Mouse (Mus musculus) forebrain, embryonic 14.5 days (tissue): ENCODE data around the gene Tnfaip6. TPM values are rescaled to one million over a fixed set of nuclear protein-coding genes. Genes with fewer than 3 reads are reported as not detected.
A peak's percentile ranks its signal among the peaks of the same experiment; 100 is the strongest.
"Not testable (repeated sequence)": the region's sequence is repeated elsewhere in the genome, so short reads cannot be mapped to it uniquely, and the experiment has no call there.

Source experiments
- ATAC-seq: fragments of 200-750 bp; cut with Nextera tagmentation; 2 replicates; pipeline ENCODE4 v1.8.0; 2017; ENCODE audit warnings: mild to moderate bottlenecking, moderate library complexity
- DNase-seq: peaks from one replicate; pipeline ENCODE4 v3.0.0-alpha.2; 2015; ENCODE audit warnings: low spot score
- H3K27ac ChIP-seq: fragments of 300-500 bp; sonication (generic); 2 replicates; pipeline ENCODE4 v1.5.1; 2014; ENCODE audit warnings: low read depth, mild to moderate bottlenecking, control low read depth, low read length, moderate library complexity
- H3K27me3 ChIP-seq: fragments of 300-500 bp; sonication (generic); replicated peaks from 2 replicates; pipeline ENCODE4 v1.6.1; 2014; ENCODE audit warnings: low read length, control low read depth, mixed read lengths; ENCODE audit not compliant: control insufficient read depth, insufficient read depth
- H3K36me3 ChIP-seq: fragments of 300-500 bp; sonication (generic); 2 replicates; pipeline ENCODE4 v1.6.1; 2014; ENCODE audit warnings: low read length, control low read depth; ENCODE audit not compliant: control insufficient read depth, insufficient read depth
- H3K4me1 ChIP-seq: fragments of 300-500 bp; sonication (generic); 2 replicates; pipeline ENCODE4 v1.6.1; 2014; ENCODE audit warnings: antibody characterized with exemption, low read length, control low read depth; ENCODE audit not compliant: control insufficient read depth, insufficient read depth
- H3K4me2 ChIP-seq: fragments of 300-500 bp; sonication (generic); 2 replicates; pipeline ENCODE4 v1.6.1; 2014; ENCODE audit warnings: mild to moderate bottlenecking, control low read depth, low read length
- H3K4me3 ChIP-seq: fragments of 300-500 bp; sonication (generic); 2 replicates; pipeline ENCODE4 v1.5.1; 2014; ENCODE audit warnings: low read depth, low read length, control low read depth
- H3K9ac ChIP-seq: fragments of 300-500 bp; sonication (generic); 2 replicates; pipeline ENCODE4 v1.6.1; 2014; ENCODE audit warnings: mild to moderate bottlenecking, low read length, control low read depth, moderate library complexity
- H3K9me3 ChIP-seq: fragments of 300-500 bp; sonication (generic); replicated peaks from 2 replicates; pipeline ENCODE4 v1.6.1; 2016; ENCODE audit warnings: low read length, control low read depth, mixed read lengths; ENCODE audit not compliant: control insufficient read depth
- WGBS: fragments of 180-500 bp; shearing (Covaris S2); extraction: QIAGEN DNeasy Blood & Tissue Kit; methylation state at CpG from one replicate; pipeline ENCODE4 v1.1.7; 2014; 5-methylcytosine and 5-hydroxymethylcytosine counted together
- polyA plus RNA-seq: library from polyadenylated mRNA; unstranded; fragments of >200 nt; fragmentation: Nextera tagmentation; extraction: Ambion mirVana; gene quantifications from 2 replicates; pipeline ENCODE4 v1.2.1, GENCODE M21; 2014

Tnfaip6 gene
- 5.6 and 6.5 TPM in 2 replicates for polyA plus RNA-seq

GRCm38 (mm10) chr2:52037882-52038281 lies at the start of gene Tnfaip6:
Tnfaip6 (plus strand) TSS chr2:52038009.
- Histone ChIP-seq H3K9me3 (no peaks in the 10 kb centered on the region), H3K36me3 (no peaks in the 10 kb centered on the region), H3K27me3 (no peaks in the 10 kb centered on the region), H3K9ac (peak within 1 kb of the TSS; percentile 61), H3K4me2 (peak within 1 kb of the TSS; percentile 73), H3K27ac (no peak within 1 kb of the TSS), H3K4me1 (peaks cover 5% of the 10 kb centered on the region), H3K4me3 (peak within 1 kb of the TSS; percentile 43)
- under 1% methylated on average over 17 of the region's 17 CpGs for WGBS
- ATAC-seq (peak; percentile 74), DNase-seq (peak; percentile 79)

GRCm38 (mm10) chr2:51989559-51989958 lies 48.2 kb upstream of the Tnfaip6 start:
- H3K4me1 ChIP-seq: no peaks in the 10 kb centered on the region
- no peak overlapping the region for H3K4me2 ChIP-seq
- no peaks in the 10 kb centered on the region for H3K36me3 ChIP-seq
- DNase-seq (no peak), ATAC-seq (no peak)
- 94% methylated on average over 2 of the region's 2 CpGs for WGBS
- H3K9me3 ChIP-seq: no peaks in the 10 kb centered on the region
- no peaks in the 10 kb centered on the region for H3K27me3 ChIP-seq
- no peak overlapping the region for H3K9ac ChIP-seq
- no peak overlapping the region for H3K4me3 ChIP-seq
- H3K27ac ChIP-seq: no peak overlapping the region

GRCm38 (mm10) chr2:51991447-51991846 lies 46.4 kb upstream of the Tnfaip6 start:
- no peaks in the 10 kb centered on the region for H3K9me3 ChIP-seq
- WGBS: 93% methylated on average over 6 of the region's 6 CpGs

GRCm38 (mm10) chr2:51999996-52000395 lies 37.8 kb upstream of the Tnfaip6 start:
- no peaks in the 10 kb centered on the region for H3K36me3 ChIP-seq
- no peaks in the 10 kb centered on the region for H3K9me3 ChIP-seq
- no peak overlapping the region for H3K4me2 ChIP-seq
- H3K27me3 ChIP-seq: no peaks in the 10 kb centered on the region
- no peak overlapping the region for H3K27ac ChIP-seq
- 56% methylated on average over 7 of the region's 7 CpGs for WGBS
- no peaks in the 10 kb centered on the region for H3K4me1 ChIP-seq
- no peak overlapping the region for H3K9ac ChIP-seq
- DNase-seq (no peak), ATAC-seq (no peak)
- no peak overlapping the region for H3K4me3 ChIP-seq

More at GRCm38 (mm10) chr2:51991447-51991846, 46.4 kb upstream of the Tnfaip6 start:
- Histone ChIP-seq H3K4me3 (no peak overlapping the region), H3K36me3 (no peaks in the 10 kb centered on the region), H3K4me2 (no peak overlapping the region), H3K27me3 (no peaks in the 10 kb centered on the region), H3K9ac (no peak overlapping the region), H3K27ac (no peak overlapping the region), H3K4me1 (no peaks in the 10 kb centered on the region)
- ATAC-seq (no peak), DNase-seq (no peak)

GRCm38 (mm10) chr2:52001521-52001920 lies 36.3 kb upstream of the Tnfaip6 start:
- Histone ChIP-seq H3K9ac (no peak overlapping the region), H3K36me3 (no peaks in the 10 kb centered on the region), H3K27ac (no peak overlapping the region), H3K27me3 (no peaks in the 10 kb centered on the region), H3K4me1 (no peaks in the 10 kb centered on the region), H3K4me3 (no peak overlapping the region), H3K9me3 (no peaks in the 10 kb centered on the region), H3K4me2 (no peak overlapping the region)
- DNase-seq: no peak
- 85% methylated on average over 8 of the region's 8 CpGs for WGBS
- ATAC-seq: no peak

GRCm38 (mm10) chr2:52002299-52002698 lies 35.5 kb upstream of the Tnfaip6 start:
- whole genome bisulfite sequencing: 93% methylated on average over 10 of the region's 10 CpGs
- H3K4me2 ChIP-seq, H3K36me3 ChIP-seq, ATAC-seq, H3K27me3 ChIP-seq, H3K9ac ChIP-seq, H3K9me3 ChIP-seq, H3K27ac ChIP-seq, H3K4me3 ChIP-seq, H3K4me1 ChIP-seq, DNase-seq: not testable (repeated sequence)

GRCm38 (mm10) chr2:52006380-52006779 lies 31.4 kb upstream of the Tnfaip6 start:
- no peaks in the 10 kb centered on the region for H3K9me3 ChIP-seq
- 76% methylated on average over 3 of the region's 3 CpGs for WGBS

GRCm38 (mm10) chr2:52011820-52012219 lies 26.0 kb upstream of the Tnfaip6 start:
- not testable (repeated sequence) for H3K36me3 ChIP-seq, H3K27me3 ChIP-seq, H3K4me3 ChIP-seq, H3K9ac ChIP-seq, DNase-seq, H3K4me1 ChIP-seq, H3K4me2 ChIP-seq, H3K9me3 ChIP-seq, ATAC-seq, H3K27ac ChIP-seq
- 79% methylated on average over 3 of the region's 3 CpGs for WGBS

More at GRCm38 (mm10) chr2:52006380-52006779, 31.4 kb upstream of the Tnfaip6 start:
- H3K36me3 ChIP-seq: no peaks in the 10 kb centered on the region
- no peak overlapping the region for H3K9ac ChIP-seq
- DNase-seq: no peak
- H3K4me3 ChIP-seq: no peak overlapping the region
- no peak overlapping the region for H3K27ac ChIP-seq
- no peaks in the 10 kb centered on the region for H3K4me1 ChIP-seq
- H3K4me2 ChIP-seq: no peak overlapping the region
- no peaks in the 10 kb centered on the region for H3K27me3 ChIP-seq
- ATAC-seq: no peak

GRCm38 (mm10) chr2:52013306-52013820 lies 24.4 kb upstream of the Tnfaip6 start:
- Histone ChIP-seq H3K4me3 (no peak overlapping the region), H3K4me2 (no peak overlapping the region), H3K9me3 (no peaks in the 10 kb centered on the region), H3K4me1 (no peaks in the 10 kb centered on the region), H3K27ac (no peak overlapping the region), H3K9ac (no peak overlapping the region), H3K27me3 (no peaks in the 10 kb centered on the region), H3K36me3 (no peaks in the 10 kb centered on the region)
- WGBS: 74% methylated on average over 9 of the region's 9 CpGs
- ATAC-seq: no peak
- DNase-seq: no peak
